Mouse (Mus musculus) cerebellum, adult 8-10 months (tissue): ENCODE measurements around the gene Man2a2.

Experiments
- DNase-seq: peaks from one replicate; pipeline ENCODE4 v3.0.0; 2022

Man2a2 gene

DNA sequence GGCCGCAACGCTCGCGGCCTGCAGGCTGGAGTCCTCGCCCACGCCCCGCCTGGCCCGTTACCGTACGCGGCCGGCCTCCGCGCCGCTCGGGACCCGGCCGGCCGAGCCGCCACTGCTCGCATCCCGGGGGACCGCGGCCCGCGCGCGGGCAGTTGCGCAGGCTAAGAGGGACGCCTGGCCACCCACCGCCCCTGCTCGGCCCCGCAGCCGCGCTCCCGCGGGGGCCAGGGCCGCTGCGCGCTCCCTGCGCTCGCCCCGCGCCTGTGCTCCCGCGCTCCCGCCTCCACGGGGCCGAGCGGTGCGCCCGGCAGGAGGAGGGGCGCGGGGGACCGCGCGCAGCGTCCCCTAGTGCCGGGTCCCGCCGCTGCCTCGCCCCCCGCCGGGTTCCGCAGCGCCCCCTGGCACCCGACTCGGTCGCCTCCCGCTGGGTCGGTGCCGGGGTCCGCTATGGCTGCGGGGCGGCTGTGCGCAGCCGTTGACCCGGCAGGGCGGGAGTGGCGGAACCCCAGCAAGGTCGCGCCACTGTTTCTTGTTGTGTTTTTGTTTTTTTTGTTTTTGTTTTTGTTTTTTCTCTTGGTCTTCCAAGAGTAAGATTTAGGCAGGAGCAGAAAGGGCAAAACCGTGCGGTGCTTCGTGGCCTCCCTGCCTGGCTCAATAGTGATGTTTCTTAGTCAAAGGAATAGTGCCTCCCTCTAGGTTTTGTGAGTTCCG, at the start of gene Man2a2:
Gene Man2a2, minus strand, starts transcription at position 335 of the 711 bp plus-strand sequence.
- peak; percentile 74 for DNase-seq

DNA sequence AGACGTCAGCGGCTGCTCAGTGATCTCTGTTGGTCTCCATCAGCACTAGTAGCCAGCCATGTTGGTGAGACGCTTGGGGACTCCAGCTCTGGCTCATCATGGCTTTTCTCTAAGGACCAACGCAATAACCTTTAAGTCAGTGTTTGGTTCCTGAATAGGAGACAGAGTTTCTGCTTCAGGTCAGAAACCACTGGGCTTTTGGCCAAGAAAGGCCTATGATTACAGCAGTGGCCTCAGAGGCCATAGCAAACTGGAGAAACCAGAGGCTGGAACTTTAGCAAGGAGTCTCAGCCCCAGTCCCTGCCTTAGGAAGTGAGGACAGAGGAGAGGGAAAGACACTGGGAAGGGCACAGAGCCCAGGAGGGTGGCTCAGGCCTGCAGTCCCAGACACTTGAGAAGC, 49.4 kb upstream of the Man2a2 start:
- no peak for DNase-seq

DNA sequence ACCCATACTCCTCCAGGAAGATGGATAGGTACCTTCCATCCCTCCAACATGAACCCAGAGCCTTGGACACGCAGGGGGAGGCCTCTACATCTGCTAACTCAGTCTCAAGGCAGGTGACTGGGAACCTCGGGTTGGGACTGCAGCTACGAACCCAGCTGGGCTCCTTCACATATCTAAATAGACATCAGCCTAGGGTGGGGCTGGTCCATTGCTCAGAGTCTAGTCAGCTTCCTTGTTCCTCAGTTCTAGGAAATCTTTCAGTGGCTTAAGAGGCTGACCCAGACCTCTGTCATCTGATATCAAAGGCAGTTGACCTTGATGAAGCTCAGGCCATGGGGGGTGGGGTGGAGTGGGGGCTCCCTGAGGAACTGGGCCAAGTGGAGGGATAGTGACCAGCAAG, 48.1 kb upstream of the Man2a2 start:
- no peak for DNase-seq

DNA sequence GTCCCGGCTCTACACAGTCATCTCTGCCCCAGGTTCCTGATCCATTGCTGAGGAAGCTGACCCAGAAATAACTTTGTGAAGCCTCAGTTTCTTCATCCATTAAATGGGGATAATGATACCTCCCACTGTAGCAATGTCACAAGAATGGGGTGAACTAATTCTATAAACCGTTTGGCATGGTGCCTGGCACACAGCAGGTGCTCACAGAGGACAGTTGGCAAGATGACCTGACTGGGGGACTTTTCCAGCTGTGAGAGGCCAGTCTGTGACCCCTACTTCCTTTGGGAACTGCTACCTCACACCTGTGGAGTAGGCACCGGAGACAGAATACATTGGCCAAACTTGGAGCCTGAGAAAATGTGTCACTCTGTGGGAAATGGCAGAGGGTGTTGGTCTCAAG, 46.9 kb upstream of the Man2a2 start:
- DNase-seq = no peak

DNA sequence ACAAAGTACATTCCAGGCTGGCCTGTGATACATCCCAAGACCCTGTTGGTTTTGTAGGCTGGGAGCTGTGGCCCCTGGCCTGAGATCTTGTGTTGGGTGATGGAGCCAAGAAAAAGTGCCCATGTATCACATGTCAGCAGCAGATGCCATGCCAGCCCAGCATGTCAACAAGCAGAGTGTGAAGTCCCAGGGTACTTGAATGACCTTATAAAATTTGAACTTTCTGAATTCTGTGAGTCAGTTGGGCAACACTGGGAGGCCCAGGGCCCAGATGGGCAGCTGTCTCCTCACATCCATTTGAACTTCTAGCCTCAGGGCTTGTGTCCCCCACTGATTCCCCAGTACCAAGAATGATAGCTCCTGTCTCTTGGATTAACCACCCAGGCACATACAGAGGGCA, 46.4 kb upstream of the Man2a2 start:
- no peak for DNase-seq

DNA sequence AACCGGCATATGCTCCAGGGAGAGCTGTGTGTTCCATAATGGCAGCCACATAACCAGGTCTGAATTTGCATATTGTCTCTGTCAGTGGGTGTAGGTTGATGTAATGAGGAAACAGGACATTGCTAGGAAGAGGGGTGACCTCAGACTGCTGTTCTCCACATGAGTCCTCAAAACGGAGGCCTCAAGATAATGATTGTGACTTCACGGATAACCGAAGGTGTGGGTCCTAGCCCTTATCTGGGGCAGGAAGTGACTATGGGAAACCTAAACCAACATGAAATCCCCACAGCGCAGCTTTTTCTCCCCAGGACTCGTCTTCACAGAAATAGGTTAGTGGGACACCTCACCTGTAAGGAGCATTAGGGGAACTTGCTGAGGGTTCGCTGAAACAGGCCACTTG, 45.8 kb upstream of the Man2a2 start:
- no peak for DNase-seq

DNA sequence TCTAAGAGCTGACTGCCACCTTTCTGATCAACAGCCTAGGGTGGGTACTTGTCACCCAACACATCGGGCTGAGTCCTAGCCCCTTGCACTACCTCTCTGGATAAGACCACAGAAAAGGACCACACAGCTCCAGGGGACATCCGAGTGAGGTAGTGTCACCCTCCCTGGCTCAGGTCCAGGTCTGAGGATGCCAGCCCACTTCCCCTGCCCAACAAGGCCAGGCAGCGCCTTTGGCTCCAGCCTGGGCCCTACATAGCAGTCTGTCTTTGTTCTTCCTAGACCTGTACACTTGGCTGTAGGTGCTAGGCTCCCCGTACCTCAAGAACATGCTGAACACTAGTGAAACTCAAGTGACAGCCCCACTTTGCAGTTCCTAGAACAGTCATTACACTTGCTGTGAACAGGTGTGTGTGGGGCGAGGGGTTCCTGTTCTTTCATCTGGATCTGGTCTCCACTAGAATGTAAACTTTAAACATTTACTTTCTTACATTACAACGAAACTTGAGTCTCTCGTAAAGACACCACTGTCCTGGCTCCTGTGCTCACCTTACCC, 43.2 kb upstream of the Man2a2 start:
- DNase-seq = no peak

DNA sequence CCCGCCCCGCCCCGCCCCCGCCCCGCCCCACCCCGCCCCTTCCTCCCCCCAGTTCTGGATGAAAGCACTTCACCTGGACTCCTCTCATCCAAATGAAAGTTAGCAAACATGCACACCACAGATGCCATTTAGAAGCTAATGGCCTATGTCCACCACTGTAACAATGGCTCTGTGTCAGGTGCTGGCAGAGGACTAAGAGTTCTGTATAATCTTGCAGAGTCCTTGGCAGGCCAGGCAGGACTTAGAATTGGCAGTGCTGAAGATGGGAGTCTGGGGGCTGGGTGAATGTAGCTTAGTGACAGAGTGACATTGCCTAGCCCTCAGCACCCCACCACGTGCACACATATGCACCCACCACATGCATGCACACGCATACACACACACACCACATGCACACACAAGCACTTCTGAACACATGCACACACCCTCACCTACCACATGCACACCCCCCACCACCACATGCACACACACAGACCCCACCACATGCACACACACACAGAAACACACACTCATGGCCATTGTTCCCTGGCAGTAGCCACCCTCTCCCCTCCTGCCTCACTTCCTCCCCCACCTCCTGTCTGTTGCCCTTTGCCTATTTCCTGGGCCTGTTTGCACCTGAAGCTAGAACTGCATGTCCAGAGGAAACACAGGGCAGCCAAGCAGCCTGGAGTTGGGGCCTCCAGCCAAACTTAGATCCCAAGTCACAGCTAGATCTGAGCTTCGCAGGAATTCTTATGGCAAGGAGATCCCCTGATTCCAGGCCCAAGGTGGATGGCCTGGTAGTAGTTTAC, 42.5 kb upstream of the Man2a2 start:
- DNase-seq = no peak

DNA sequence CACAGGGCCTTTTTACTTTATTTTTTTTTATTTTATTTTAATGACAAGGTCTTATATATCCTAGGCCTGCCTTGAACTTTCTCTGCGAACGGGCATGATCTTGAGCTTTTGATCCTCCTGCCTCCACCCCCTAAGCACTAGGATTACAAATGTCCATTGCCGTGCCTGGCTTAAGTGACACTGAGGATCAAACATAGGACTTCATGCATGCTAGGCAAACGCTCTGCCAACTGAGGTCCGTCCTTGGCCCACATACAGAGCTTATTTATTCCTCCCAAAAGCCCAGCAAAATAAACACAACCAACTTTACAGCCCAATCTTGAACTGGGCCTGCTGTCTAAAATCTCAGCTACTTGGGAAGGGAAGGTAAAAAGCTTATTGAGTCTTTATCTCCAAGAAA, 41.6 kb upstream of the Man2a2 start:
- no peak for DNase-seq

DNA sequence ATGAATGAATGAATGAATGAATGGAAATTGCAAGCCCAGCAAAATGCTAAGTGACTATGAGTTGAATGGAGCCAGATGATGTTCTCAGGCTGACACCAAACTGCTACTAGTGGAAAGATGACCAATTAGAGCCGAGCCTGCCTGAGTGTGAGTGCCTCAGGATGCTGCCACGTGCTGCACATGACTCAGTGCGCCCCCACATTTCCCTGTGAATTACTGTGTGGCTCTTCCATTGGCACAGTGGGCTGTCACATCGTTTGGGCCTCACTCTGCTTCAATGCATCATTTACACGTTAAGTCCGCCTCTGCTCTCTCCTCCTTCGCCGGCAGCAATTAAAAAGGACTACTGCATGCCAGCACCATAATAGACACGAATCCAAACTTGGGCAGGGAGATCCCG, 41.1 kb upstream of the Man2a2 start:
- no peak for DNase-seq

DNA sequence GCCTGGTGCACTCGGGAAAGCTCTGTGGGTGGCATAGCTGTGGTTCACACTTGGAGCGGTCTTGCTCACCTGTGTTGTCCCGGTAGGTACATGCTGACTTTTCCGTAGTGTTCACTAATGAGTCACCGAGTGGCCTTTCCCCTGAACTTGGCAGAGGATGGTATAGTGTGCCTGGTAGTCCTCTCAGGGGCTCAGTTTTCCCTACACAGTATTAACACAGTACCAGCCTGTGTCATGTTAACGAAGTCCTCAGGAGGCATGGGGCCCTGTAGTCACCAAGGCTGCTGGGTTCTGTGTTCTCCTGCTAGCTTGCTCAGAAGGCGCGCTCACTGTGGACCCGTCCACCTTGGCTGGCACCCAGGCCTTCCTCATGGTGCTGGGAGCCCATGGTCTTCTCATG, 39.2 kb upstream of the Man2a2 start:
- no peak for DNase-seq

DNA sequence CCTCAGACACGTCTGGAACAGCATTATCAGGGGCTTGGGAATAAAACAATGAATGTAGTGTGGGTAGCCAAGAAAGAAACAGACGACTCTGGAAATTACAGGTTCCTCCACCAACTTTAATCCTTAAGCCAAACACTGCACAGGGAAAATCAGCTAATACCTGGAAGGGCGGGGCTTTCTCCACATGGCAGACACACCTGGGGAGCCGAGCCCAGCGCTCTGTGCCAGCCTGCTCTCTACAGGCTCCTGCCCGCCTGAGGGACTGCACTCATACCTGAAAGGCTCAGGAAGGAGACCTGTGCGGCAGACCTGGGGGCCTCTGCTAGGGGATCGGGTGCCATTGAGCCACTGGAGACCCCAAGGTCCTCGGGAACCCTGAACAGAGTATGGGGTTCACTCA, 36.5 kb upstream of the Man2a2 start:
- DNase-seq = no peak

DNA sequence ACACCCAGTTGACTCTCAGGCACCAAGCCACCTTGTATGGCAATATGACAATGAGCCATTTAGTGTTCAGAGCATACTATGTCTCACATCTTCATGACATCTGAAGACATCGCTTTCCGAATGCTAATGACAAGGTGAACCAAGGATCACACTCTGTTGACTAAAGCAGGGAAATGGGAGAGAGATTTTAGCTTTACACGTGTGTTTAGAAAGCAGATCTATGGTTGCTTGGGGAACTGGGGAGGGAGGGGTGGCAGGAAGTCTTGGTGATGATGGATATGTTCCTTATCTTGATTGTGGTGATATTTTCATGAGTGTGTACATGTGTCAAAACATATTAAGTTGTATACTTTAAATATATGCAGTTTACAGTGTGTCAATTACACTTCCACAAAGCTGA, 35.0 kb upstream of the Man2a2 start:
- DNase-seq = no peak

DNA sequence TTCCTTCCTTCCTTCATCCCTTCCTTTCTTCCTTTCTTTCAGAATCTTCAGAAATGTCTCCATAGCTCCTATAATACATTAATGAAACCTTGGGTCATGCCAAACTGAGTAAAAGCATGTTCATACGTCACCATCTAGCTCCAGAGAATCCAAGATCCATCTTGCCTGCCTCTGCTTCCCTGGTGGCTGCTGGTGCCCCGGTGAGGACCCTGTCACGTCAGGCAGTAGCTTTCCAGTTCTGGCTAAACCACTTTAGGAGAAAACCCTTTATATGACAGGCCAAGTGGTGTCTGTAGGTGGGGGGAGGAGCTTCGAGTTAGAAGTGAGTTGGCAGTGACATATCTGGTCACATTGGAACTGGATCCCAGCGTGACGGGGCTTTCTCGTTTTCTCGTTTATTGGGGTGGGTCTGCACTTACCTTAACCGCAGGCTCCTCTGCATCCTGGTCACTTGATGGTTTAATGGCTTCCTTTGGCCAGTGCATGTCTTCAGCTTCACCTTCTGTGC, 34.1 kb upstream of the Man2a2 start, which contains the start of gene Furin:
Gene Furin, minus strand, starts transcription at position 249 of the 508 bp plus-strand sequence.
- no peak for DNase-seq

DNA sequence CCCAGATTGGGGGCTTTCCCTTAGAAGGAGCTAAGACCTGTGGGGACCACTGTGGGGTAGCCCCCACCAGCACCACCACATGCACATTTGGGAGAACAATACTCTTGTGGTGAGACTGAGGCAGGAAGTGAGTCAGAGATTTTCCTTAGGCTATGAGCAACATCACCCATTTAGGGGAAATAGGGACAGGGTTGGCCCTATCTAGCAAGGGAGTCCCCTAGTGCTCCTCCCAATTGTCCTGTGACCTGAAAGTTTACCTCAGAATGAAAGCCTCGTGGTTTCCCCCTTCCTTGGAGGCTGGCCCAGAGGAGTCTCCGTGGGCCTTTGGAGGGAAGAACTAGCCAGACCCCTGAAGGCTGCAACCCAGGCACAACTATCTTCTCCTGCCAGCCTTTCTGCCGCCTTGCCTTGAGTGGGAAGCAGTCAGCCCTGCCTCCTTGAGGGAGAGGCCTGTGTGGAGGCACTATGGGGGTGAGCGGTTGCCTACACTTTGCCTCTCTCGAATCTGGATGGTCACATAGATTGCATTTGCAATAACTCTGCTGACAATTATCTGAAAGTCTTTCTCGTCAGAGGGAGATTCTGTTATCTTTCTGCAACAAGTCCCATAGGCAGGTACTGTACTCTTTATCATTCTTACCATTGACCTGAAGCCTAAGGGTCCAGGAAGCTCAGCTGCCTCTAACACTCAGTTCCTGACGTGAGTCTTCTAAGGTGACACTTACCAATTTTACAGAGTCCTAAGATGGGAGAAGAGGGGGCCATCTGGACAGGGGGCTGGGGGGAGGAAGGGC, 33.1 kb upstream of the Man2a2 start:
- no peak for DNase-seq

DNA sequence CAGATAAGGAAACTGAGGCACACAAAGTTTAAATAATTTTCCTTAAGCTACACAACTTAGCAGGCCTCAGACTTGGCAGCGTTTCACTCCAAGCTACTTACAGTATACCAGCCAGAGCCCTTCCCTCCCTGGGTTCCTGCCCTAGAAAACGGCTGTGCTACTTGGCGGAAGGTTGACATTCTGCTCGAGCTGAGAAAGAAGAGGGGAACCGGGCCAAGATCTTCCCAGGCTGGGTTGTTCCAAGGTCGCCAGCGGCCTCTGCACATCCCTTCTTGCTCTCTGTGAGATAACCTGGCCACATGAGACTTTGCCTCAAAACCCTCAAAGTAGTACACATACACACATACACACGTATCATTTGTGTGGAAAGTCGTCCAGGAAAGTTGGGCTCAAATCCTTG, 32.4 kb upstream of the Man2a2 start:
- DNase-seq = peak; percentile 70

DNA sequence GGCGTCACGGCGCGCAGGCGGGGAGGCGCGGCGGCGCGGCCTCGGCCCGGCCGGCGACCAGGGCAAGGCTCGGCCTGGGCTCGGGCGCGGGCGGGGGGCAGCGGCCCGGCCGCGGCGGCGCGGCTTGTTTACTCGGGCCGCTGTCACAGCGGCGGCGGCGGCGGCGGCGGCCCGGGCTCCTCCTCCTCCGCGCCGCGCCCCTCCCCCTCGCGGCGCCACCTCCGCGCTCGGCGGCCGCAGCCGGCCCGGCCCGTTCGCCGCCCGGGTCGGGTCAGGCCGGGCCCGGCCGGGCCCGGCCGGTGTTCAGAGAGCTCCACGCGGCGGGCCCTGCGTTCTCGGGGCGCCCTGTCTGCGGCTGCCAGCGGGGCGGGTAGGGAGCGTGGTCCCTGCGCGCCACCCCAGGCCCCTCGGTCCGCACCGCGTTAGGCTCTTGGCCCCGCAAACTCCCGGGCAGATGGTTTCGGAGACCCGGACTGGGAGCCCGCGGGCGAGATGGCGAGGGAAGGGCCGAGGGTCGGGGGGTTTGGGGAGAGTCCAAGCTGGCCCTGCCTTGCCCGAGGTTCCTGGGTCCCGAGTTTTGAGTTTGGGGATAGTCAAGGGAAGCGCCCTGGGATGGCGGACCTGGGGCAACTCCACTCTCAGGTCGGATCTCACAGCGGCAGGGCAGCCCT, 31.6 kb upstream of the Man2a2 start:
- DNase-seq = peak; percentile 63

DNA sequence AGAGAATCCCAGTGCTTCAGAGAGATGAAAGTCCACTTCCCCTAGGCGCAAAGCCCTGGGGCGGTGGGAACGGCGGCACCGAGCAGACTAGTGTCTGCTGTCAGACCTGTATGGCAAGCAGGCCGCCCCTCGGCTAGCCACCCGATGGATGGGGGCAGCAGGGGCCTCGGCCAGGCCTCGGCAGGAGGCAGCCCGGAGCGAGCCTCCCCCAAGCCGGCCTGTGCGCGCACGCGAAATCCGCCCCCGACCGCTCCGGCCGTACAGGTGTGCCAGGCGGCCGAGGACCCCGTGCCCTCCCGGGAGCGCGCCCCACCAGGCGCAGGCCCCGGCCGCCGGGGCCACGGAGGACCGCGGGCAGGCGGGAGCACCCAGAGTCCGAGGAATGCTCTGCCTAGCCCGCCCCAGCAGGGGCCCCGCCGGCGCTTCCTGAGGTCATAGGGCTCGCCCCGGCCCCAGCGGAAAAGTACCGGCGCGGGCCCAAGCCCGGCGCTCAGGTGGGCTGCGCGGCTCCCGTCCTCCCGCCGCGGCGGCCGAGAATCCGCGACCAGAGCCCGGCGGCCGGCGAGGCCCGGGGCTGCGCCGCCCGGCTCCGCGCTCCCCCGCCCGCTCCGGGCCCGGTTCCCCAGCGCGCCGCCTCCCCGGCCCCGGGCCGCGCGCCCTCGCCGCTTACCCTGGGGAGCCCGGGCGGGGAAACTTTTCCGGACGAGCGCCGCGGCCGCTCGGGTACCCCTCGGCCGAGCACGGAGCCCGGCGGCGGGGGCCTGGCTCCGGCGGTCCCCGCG, 30.9 kb upstream of the Man2a2 start:
- peak; percentile 57 for DNase-seq

DNA sequence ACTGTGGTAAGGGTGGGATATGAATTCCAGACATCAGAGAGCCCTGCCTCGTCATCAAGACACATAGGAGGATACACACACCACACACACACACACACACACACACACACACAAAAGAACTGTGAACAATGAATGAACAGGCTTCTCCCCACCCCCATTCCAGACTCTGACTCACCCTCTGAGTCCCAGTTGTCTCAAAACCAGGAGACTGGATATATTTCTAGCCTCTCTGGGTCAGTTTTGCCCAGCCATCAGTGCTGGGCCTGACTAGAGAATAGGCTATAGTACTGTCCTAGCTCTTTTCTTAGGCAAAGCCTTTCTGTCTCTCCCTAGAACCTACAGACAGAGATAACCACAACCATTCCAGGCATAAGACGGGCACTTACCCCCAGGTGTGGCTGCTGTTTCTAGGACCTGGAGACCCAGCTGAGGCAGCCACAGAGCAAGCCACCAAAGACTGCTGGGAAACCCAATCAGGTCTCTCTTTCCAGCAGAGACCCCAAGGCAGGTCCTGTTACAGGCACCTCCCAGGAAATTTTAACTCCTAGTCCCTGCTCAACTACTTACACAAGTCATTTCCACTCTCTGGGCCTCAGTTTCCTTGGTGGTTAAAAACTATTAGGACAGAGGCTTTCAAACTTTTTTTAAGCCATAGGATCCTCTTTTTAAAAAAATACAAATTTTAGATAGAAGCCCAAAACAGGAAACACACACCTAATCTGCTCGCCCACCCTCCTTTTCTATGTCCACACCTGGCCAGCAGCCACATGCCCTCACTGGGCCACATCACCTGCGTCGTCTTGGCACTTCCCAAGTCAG, 30.1 kb upstream of the Man2a2 start:
- DNase-seq = no peak

DNA sequence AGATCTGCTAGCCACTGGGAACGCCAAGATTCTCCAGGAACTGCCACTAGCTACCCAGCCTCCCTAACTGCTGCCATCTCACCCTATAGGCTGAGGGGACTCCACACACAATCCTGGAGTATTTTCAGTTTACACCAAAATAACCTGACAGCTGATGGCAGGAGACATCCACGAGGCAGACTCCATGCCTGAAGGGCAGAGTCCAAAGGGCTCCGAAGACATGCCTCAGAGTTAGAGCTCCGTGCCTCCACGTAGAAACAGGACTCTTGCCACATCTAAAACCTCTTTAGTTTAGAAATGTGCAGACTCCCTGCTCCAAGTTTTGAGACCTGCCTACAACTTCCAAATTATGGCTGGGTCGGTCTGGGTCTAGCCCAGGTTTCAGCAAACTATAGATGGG, 29.4 kb upstream of the Man2a2 start:
- DNase-seq = no peak

DNA sequence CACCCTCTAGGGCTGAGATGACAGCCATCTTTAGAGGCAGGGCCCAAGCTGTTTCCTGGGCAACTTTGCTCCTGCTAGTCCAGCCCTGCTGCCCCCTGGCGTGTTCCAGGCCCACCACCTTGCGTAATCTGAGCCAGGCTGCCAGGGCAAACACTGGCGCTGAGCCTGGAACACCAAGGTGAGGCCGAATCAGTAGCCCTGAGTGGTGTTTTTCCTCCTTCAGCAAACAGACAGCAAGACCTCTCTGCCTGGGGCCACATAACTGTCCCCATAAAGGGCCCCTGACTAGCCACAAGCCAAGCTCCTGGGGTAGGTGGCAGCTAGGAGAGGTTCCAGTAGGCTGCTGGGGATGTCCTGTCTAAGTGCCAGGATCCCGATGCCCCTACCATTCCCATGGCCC, 28.9 kb upstream of the Man2a2 start:
- peak; percentile 73 for DNase-seq
